Mouse (Mus musculus) inflammation-experienced regulatory T-cells, adult 6 months (primary cell): ENCODE data around the gene Olfr193. TPM values are rescaled to one million over a fixed set of nuclear protein-coding genes. Genes with fewer than 3 reads are reported as not detected.
"Not testable (repeated sequence)": the region's sequence is repeated elsewhere in the genome, so short reads cannot be mapped to it uniquely, and the experiment has no call there.

Source experiments
- ATAC-seq: one replicate; pipeline ENCODE4 v1.8.0; 2017
- polyA plus RNA-seq, 3 experiments: library from polyadenylated mRNA; unstranded; fragments of 100-300 nt; shearing (Covaris generic); gene quantifications; one replicate each; pipeline ENCODE4 v1.2.1; 2017

Gene Olfr193
- polyA plus RNA-seq = under 1 TPM in 1 of 3 experiments, not detected in 2; 0.13 TPM

DNA sequence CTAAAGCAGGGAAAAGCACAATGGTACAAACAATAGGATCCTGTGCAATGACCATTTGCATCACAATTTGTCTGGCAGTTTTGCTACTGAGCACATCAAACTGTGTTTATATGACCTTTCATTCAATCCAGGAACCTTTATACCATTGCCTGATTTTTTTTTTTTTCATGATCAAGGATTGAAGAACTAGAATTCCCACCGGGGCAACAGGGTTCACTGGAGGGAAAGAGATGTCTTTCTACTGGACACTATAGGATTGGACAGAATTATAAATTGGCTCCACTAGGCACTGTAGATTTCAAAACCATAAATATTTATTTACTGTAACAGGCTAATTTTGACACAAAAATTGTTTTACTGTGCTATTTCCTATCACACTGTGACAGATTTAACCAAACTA is at the start of gene Olfr193:
Gene Olfr193 (minus strand): TSS at position 101 of the 400 bp plus-strand sequence.
- no peak for ATAC-seq

DNA sequence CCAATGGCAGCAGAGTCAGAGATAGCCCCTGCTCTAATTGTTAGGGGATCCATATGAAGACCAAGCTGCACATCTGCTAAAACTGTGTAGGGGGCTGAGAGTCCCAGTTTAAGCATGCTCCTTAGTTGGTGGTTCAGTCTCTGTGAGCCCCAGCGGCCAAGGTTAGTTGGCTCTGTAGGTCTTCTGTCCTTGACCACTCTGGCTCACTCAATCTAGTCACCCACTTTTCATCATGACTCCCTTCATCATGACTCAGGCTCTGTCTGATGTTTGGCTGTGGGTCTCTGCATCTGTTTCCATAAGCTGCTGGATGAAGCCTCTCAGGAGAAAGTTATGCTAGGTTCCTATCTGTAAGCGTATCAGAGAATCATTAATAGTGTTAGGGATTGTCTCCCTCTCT is 40.3 kb upstream of the Olfr193 start:
- ATAC-seq = no peak

- no peak for ATAC-seq
Observed at GRCm38 (mm10) chr16:59146746-59147145, 35.1 kb upstream of the Olfr193 start, which contains the start of gene Olfr195. Gene Olfr195 (plus strand): TSS chr16:59147046.

GRCm38 (mm10) chr16:59141105-59141504 is 29.4 kb upstream of the Olfr193 start:
- ATAC-seq = no peak

DNA sequence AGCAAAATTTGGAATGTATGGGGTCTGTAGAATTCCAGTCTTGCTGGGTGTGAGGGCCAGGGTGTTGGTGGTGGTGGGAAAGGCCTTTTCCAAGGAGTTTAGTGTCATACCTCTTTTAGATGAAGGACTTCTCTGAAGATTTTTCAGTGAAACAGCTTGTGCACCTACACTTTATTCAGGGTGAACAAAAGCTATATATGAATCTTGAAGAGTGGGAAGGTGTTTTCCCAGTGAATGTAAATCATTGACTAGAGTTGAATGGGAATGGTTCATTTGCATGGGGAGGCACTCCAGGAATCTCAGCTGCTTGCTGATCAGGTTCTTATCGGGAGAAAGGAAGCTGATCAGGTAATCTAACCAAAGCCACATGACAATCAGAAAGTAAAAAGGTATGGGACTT is 19.1 kb upstream of the Olfr193 start:
- ATAC-seq = no peak

- no peak for ATAC-seq
Observed at GRCm38 (mm10) chr16:59120969-59121368, 9.3 kb upstream of the Olfr193 start, which contains the start of gene Olfr194. Gene Olfr194 (minus strand): TSS chr16:59121069.

GRCm38 (mm10) chr16:59108522-59108921 is 3.2 kb downstream of the Olfr193 start:
- ATAC-seq = not testable (repeated sequence)

DNA sequence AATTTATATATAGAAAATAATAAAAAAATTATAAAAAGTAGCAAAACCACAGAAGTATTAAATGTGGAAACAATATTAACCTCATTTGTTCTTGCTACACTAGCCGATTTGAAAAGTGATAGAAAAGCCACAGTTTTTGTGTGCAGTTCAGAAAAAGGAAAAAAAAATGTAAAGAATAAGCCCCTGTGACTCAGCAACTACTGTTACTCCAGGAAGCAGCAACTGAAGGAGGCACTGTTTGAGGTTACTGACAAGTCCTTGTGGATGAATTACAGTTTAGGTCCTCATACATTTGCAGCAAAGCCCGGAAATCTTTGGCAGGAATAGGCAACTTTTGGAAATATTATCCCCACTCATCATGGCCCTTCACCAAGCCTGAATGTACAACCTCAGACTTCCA is 6.4 kb downstream of the Olfr193 start:
- ATAC-seq = no peak

DNA sequence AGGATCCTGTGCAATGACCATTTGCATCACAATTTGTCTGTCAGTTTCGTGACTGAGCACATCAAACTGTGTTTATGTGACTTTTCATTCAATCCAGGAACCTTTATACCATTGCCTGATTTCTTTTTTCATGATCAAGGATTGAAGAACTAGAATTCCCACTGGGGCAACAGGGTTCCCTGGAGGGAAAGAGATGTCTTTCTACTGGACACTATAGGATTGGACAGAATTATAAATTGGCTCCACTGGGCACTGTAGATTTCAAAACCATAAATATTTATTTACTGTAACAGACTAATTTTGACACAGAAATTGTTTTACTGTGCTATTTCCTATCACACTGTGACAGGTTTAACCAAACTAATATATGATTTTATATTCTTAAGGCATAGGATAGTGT is 22.0 kb downstream of the Olfr193 start, which contains the start of gene Olfr191:
Gene Olfr191 (minus strand): TSS at position 101 of the 400 bp plus-strand sequence.
- ATAC-seq = not testable (repeated sequence)

- not testable (repeated sequence) for ATAC-seq
Observed at GRCm38 (mm10) chr16:59081113-59081512, 30.6 kb downstream of the Olfr193 start.

DNA sequence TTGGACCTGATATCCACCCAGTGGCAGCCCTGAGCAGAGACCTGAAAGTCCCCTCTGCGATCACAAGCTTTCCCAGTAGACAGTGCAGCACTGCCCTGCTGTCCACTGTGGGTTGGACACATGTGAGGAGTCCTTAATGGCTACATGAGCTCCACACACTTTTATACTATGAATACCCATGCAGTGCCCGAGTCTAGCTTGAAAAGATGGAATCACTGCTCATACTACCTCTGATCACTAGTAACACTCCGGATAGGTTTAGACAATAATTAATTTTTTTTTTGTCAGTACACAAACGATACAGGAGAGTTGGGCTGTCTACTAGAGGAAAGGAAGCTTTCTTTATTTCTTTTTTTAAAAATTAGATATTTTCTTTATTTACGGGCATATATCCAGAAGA is 33.8 kb downstream of the Olfr193 start, which contains the start of gene Olfr190:
Gene Olfr190 (minus strand): TSS at position 101 of the 400 bp plus-strand sequence.
- no peak for ATAC-seq

- no peak for ATAC-seq
Observed at GRCm38 (mm10) chr16:59073520-59073919, 38.2 kb downstream of the Olfr193 start.

DNA sequence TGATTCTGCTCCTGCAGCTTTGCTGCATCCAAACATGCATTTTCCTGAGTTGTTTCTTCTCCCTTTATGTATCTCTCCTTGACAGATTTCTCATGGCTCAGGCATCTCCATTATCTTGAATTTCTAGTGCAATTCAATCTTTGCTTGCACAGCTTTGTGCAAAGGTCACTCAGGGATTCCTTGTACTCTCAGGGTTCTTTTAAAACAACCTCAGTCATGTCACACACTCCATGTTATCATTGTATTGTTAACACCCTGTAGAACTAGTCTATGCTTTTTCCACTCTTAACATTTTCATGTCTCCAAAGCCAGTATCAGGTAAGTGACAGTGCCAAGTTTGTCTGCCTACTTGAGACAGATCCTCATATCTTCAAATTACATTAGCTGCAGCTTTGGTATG is 39.9 kb downstream of the Olfr193 start:
- ATAC-seq = no peak

DNA sequence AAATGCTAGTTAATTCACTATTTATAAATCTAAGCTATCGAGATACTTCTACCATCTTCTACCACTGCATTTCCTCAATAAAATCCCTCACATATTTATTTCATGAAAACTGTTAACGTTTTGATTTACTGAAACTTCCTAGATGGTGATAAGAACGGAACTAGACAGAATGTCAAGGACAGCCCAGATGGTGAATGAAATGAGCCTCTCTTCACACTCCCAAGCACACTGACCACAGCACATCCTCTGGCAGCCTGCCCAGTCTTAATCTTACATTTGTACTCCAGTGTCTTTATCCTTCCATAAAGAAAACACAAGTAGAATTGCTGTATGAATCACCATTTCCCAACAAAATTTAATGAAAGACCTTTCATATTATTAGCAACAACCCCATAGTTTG is 49.3 kb downstream of the Olfr193 start:
- ATAC-seq = not testable (repeated sequence)

Other genes starting within 250 kb of the Olfr193 start
- gene Olfr177, start 237.1 kb downstream of the Olfr193 start, polyA plus RNA-seq = not detected
- not detected for gene Olfr178, start 219.8 kb downstream of the Olfr193 start, polyA plus RNA-seq
- gene Olfr181, start 183.1 kb downstream of the Olfr193 start, polyA plus RNA-seq = not detected
- gene Olfr180, start 182.5 kb downstream of the Olfr193 start, polyA plus RNA-seq = not detected
- under 1 TPM in 2 of 3 experiments, not detected in 1; 0.48 to 0.50 TPM for gene Olfr183, start 116.5 kb downstream of the Olfr193 start, polyA plus RNA-seq
- not detected for gene Olfr186, start 81.6 kb downstream of the Olfr193 start, polyA plus RNA-seq
- not detected for gene Olfr187, start 72.1 kb downstream of the Olfr193 start, polyA plus RNA-seq
- gene Olfr190, start 33.9 kb downstream of the Olfr193 start, polyA plus RNA-seq = not detected
- gene Olfr191, start 22.1 kb downstream of the Olfr193 start, polyA plus RNA-seq = not detected
- not detected for gene Olfr194, start 9.2 kb upstream of the Olfr193 start, polyA plus RNA-seq
- gene Olfr195, start 35.2 kb upstream of the Olfr193 start, polyA plus RNA-seq = not detected
- under 1 TPM in 1 of 3 experiments, not detected in 2; 0.20 TPM for gene Olfr196, start 58.6 kb upstream of the Olfr193 start, polyA plus RNA-seq
- gene Olfr198, start 91.7 kb upstream of the Olfr193 start, polyA plus RNA-seq = under 1 TPM in 1 of 3 experiments, not detected in 2; 0.34 TPM
- not detected for gene Olfr199, start 107.9 kb upstream of the Olfr193 start, polyA plus RNA-seq
- not detected for gene Olfr201, start 160.8 kb upstream of the Olfr193 start, polyA plus RNA-seq
- not detected for gene Olfr202, start 174.9 kb upstream of the Olfr193 start, polyA plus RNA-seq
- gene Olfr203, start 187.0 kb upstream of the Olfr193 start, polyA plus RNA-seq = not detected
- not detected for gene Olfr204, start 206.4 kb upstream of the Olfr193 start, polyA plus RNA-seq
- gene Olfr205, start 219.3 kb upstream of the Olfr193 start, polyA plus RNA-seq = not detected
- gene Olfr206, start 237.4 kb upstream of the Olfr193 start, polyA plus RNA-seq = not detected